Mouse (Mus musculus) lung, embryonic 14.5 days (tissue): ENCODE results near the gene Aco2. TPM values are rescaled to one million over a fixed set of nuclear protein-coding genes. Genes with fewer than 3 reads are reported as not detected.

Experiments used
- ATAC-seq: fragments of 200-750 bp; cut with Nextera tagmentation; 2 replicates; pipeline ENCODE4 v1.8.0; 2017; ENCODE audit warnings: mild to moderate bottlenecking, moderate TSS enrichment, moderate library complexity; ENCODE audit not compliant: insufficient read depth
- DNase-seq: peaks from one replicate; pipeline ENCODE4 v3.0.0-alpha.2; 2015
- H3K27ac ChIP-seq: fragments of 300-500 bp; sonication (generic); 2 replicates; pipeline ENCODE4 v1.5.1; 2014; ENCODE audit warnings: low read depth, mild to moderate bottlenecking, moderate library complexity
- H3K27me3 ChIP-seq: fragments of 300-500 bp; sonication (generic); 2 replicates; pipeline ENCODE4 v1.6.1; 2014; ENCODE audit warnings: low read length, control low read depth; ENCODE audit not compliant: insufficient read depth
- H3K36me3 ChIP-seq: fragments of 300-500 bp; sonication (generic); 2 replicates; pipeline ENCODE4 v1.6.1; 2014; ENCODE audit warnings: control low read depth; ENCODE audit not compliant: insufficient read depth
- H3K4me1 ChIP-seq: fragments of 300-500 bp; sonication (generic); 2 replicates; pipeline ENCODE4 v1.6.1; 2014; ENCODE audit warnings: antibody characterized with exemption, control low read depth; ENCODE audit not compliant: insufficient read depth
- H3K4me2 ChIP-seq: fragments of 300-500 bp; sonication (generic); 2 replicates; pipeline ENCODE4 v1.6.1; 2014; ENCODE audit warnings: mild to moderate bottlenecking
- H3K4me3 ChIP-seq: fragments of 300-500 bp; sonication (generic); 2 replicates; pipeline ENCODE4 v1.5.1; 2014; ENCODE audit warnings: low read depth, low read length
- H3K9ac ChIP-seq: fragments of 300-500 bp; sonication (generic); 2 replicates; pipeline ENCODE4 v1.6.1; 2014
- H3K9me3 ChIP-seq: fragments of 300-500 bp; sonication (generic); 2 replicates; pipeline ENCODE4 v1.6.1; 2016; ENCODE audit warnings: low read depth, low read length, control low read depth
- CTCF ChIP-seq: IDR thresholded peaks from 2 replicates; pipeline ENCODE4 v1.5.1; 2016; ENCODE audit warnings: antibody characterized with exemption, low read depth
- WGBS: fragments of 180-500 bp; shearing (Covaris S2); extraction: QIAGEN DNeasy Blood & Tissue Kit; methylation state at CpG from one replicate; pipeline ENCODE4 v1.1.7; 2014; 5-methylcytosine and 5-hydroxymethylcytosine counted together
- polyA plus RNA-seq: library from polyadenylated mRNA; unstranded; fragments of >200 nt; fragmentation: Nextera tagmentation; extraction: Ambion mirVana; gene quantifications from 2 replicates; pipeline ENCODE4 v1.2.1, GENCODE M21; 2014

Gene Aco2
- polyA plus RNA-seq, 1 experiment from 2014 or later: 152 TPM

DNA sequence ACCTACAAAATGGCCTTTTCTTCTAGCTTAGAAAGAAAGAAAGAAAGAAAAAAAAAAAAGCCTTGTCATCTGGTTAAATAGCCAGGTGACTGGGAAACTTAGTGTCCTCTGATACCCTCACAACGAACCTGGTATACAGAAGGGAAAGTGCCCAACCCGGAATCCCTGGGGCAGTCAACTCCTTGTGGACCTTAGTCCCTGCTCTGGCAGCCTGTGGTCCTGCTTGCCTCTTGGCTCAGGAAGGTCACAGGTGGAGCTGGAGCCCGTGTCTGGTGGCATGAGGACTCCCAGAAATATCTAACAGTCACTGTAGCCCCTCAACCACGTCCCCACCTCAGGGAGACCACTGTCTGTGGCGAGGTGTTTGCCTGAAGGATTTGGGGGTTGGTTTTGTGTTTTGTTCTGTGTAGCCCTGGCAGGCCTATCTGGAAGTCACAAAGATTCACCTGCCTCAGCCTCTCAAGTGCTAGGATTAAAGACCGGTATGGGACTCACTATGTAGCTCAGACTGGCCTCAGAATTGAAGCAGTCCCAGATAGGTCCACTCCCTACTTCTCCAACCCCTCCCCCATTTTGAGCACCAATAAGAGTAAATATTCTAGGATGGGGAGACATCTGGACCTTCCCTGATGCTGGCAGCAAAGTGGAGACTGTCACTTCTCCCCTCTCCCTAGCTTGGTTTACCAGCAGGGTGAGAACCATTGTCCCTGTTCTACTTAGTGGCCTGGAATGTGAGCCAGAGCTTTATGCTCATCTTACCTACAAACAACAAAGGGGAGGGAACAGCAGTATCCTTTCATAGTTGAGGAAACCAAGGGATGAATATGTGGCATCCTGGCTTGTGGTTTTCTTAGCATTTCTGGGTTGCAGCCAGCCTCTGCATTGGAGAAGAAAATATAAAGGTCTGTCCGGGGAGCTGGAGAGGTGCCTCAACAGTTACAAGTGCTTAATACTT is 34.9 kb upstream of the Aco2 start:
- Histone ChIP-seq H3K4me2 (peak overlapping the region; percentile 63), H3K9me3 (no peaks in the 10 kb centered on the region), H3K36me3 (no peaks in the 10 kb centered on the region), H3K9ac (no peak overlapping the region; the same call in 1 of the 2 replicates), H3K4me3 (0 out of 2 replicates have a peak overlapping the region, but pooled peaks have one; percentile 30), H3K27me3 (no peaks in the 10 kb centered on the region), H3K4me1 (no peaks in the 10 kb centered on the region), H3K27ac (no peak overlapping the region)
- ATAC-seq (no peak), DNase-seq (no peak)
- 41% methylated on average over 7 of the region's 7 CpGs for WGBS
- TF ChIP-seq CTCF: no peak

DNA sequence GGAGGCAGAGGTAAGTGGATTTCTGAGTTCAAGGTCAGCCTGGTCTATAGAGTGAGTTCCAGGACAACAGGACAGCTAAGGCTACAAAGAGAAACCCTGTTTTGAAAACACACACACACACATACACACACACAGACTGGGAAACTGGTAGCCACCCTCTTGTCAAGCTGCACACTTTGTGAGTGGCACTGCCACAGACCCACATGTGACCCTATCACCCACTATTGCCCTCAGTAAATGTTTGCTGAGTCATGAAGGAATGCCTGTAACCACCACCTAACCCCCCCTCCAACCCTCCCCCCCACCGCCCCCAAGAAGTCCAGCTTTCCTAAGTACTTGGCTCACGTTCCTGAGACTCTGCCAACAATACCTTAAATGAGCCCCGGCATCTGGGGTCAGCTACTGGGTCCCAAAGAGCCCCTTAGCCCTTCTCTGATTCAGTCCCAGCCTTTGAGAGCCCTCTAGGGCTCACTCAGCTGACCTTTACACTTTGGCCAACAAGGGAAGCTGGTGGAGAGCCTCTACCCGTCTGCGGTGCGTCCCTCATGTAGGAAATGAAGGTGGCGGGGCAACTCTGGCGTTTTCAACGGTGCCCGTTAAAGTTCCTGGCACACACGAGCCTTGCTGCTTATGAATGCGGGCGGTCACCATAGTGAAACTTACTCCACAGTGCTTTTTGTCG is 33.4 kb upstream of the Aco2 start:
- Histone ChIP-seq H3K4me1 (no peaks in the 10 kb centered on the region), H3K27ac (no peak overlapping the region), H3K36me3 (no peaks in the 10 kb centered on the region), H3K4me2 (no peak overlapping the region), H3K27me3 (no peaks in the 10 kb centered on the region), H3K9me3 (no peaks in the 10 kb centered on the region), H3K9ac (no peak overlapping the region), H3K4me3 (no peak overlapping the region)
- ATAC-seq: no peak
- WGBS: 50% methylated on average over 14 of the region's 14 CpGs
- TF ChIP-seq CTCF: no peak
- peak; percentile 24 for DNase-seq

DNA sequence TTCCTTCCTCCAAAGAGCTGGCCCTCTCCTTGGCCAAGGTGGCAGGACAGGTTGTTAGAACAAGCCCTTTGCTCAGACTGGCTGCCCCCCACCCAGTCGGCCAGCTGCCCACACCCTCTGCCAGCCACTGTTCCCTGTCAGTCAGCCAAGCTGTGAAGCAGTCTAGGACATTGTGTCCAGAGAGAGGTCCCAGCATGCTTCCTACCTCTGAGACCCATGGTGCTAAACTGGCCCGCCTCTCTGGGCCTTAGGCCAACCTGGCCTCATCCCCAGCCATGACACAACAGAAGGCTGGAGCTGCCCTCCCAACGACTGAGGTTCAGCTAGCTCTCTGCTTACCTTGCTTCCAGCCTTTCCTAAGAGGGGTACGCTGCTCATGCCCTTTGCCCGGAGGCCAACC is 32.5 kb upstream of the Aco2 start:
- DNase-seq (peak; percentile 78), ATAC-seq (peak; percentile 60; the same call in 1 of the 2 replicates)
- no peaks in the 10 kb centered on the region for H3K4me1 ChIP-seq
- H3K27me3 ChIP-seq: no peaks in the 10 kb centered on the region
- no peaks in the 10 kb centered on the region for H3K9me3 ChIP-seq
- no peaks in the 10 kb centered on the region for H3K36me3 ChIP-seq
- H3K4me3 ChIP-seq: no peak overlapping the region
- 55% methylated on average over 5 of the region's 5 CpGs for WGBS
- no peak overlapping the region for H3K27ac ChIP-seq
- no peak for TF ChIP-seq CTCF
- H3K4me2 ChIP-seq: no peak overlapping the region
- no peak overlapping the region for H3K9ac ChIP-seq

DNA sequence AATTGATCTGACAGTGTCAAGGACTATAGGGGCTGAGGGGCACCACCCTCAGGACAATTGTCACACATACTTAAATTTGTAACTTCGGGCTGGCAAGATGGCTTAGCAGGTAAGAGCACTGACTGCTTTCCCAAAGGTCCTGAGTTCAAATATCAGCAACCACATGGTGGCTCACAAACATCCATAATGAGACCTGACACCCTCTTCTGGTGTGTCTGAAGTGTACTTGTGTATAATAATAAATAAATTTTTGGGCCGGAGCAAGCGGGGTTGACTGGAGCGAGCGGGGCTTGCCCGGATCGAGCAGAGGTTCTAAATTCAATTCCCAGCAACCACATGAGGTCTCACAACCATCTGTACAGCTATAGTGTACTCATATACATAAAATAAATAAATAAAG is 31.8 kb upstream of the Aco2 start:
- Histone ChIP-seq H3K4me2 (no peak overlapping the region), H3K9ac (no peak overlapping the region), H3K4me3 (no peak overlapping the region), H3K27me3 (no peaks in the 10 kb centered on the region), H3K9me3 (no peaks in the 10 kb centered on the region), H3K4me1 (no peaks in the 10 kb centered on the region), H3K27ac (no peak overlapping the region), H3K36me3 (no peaks in the 10 kb centered on the region)
- 81% methylated on average over 7 of the region's 7 CpGs for whole genome bisulfite sequencing
- ATAC-seq: no peak
- TF ChIP-seq CTCF: no peak
- no peak for DNase-seq

DNA sequence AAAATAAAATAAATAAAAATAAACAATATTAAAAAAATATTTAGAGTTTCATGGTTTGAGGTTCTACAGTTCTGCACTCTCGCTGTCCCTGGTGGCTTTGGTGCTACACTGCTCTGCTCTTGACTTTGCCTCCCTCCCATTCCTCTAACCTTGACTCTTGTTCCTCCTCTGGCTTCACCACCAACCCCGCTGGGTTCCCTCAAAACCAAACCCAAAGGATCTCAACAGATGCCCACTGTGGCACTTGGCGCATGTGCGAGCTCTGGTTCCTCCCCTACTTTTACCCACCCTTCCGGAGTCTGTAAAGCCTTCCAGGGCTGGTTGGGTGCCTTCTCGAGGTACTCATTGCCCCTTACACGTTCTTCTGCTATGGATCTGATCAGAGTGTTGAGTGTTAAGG is 29.8 kb upstream of the Aco2 start:
- Histone ChIP-seq H3K36me3 (peaks cover 6% of the 10 kb centered on the region; the same call in 1 of the 2 replicates), H3K4me1 (no peaks in the 10 kb centered on the region), H3K9ac (no peak overlapping the region), H3K4me3 (no peak overlapping the region), H3K4me2 (no peak overlapping the region), H3K27ac (no peak overlapping the region), H3K27me3 (no peaks in the 10 kb centered on the region), H3K9me3 (no peaks in the 10 kb centered on the region)
- 81% methylated on average over 7 of the region's 7 CpGs for WGBS
- TF ChIP-seq CTCF: no peak
- no peak for ATAC-seq
- no peak for DNase-seq

DNA sequence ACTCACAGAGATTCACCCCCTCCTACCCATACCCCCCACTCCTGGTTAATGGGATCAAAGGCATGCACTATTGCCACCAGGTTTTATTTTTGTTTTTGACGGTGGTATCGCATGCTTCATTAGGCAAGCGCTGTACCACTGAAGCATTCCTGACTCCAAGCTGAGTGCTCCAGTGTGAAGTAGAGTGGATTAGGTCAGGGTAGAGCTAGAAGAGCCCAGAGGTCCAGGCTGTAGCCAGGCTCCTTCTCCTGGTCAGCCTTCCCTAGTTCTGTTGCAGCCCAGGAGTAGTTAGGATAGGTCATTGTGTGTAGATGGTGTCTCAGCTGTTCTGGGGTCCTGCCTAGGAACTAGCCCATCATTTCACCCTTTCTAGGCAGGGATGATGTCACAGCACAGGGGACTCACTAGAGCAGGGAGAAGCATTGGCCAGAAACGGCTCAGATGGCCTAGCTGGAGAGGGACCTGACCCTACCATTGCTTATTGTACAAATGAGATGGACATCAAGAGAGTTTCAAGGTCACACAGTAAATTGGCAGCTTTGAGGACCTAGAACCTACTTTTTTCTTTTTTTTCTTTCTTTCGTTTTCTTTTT is 27.0 kb upstream of the Aco2 start:
- no peak for TF ChIP-seq CTCF
- WGBS: 75% methylated on average over 5 of the region's 5 CpGs
- no peaks in the 10 kb centered on the region for H3K9me3 ChIP-seq

DNA sequence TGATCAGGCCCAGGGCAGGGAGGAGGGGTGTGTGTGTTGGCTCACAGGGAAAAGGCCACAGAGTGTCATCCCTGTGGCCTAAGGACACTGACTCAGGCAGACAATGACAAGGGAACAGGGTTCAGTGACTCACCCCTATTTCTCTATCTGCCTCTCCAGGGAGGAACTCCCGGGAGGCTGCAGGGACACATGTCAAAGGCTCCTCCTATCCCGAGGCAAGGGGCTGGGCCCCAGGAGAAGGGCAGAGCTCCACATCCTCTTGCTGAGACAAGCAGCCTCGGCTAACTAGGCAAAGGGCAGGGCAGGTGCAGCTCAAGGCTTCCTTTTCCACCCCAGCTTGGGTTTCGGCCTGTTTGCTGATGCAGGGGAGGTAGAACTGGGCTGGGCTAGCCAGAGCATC is 26.4 kb upstream of the Aco2 start:
- 28% methylated on average over 4 of the region's 4 CpGs for WGBS
- no peak overlapping the region for H3K9ac ChIP-seq
- no peak for ATAC-seq

More for the DNA sequence above, 27.0 kb upstream of the Aco2 start:
- DNase-seq (no peak), ATAC-seq (no peak)
- Histone ChIP-seq H3K27ac (no peak overlapping the region), H3K27me3 (no peaks in the 10 kb centered on the region), H3K4me3 (no peak overlapping the region), H3K4me2 (no peak overlapping the region), H3K4me1 (no peaks in the 10 kb centered on the region), H3K36me3 (peaks cover 28% of the 10 kb centered on the region), H3K9ac (no peak overlapping the region)

More for the DNA sequence above, 26.4 kb upstream of the Aco2 start:
- H3K27me3 ChIP-seq: no peaks in the 10 kb centered on the region
- H3K4me1 ChIP-seq: no peaks in the 10 kb centered on the region
- no peak for TF ChIP-seq CTCF
- peak; percentile 9 for DNase-seq
- no peaks in the 10 kb centered on the region for H3K9me3 ChIP-seq
- H3K4me3 ChIP-seq: no peak overlapping the region
- H3K27ac ChIP-seq: no peak overlapping the region
- H3K36me3 ChIP-seq: peaks cover 34% of the 10 kb centered on the region
- H3K4me2 ChIP-seq: no peak overlapping the region
